Mouse (Mus musculus): Measurements from ENCODE around the gene E130114P18Rik. TPM values are rescaled to one million over a fixed set of nuclear protein-coding genes. Genes with fewer than 3 reads are reported as not detected.

E130114P18Rik gene
- total RNA-seq (2021) = 10 to 100 TPM in 1 of 2 experiments, 1 to 10 TPM in 1; 8.4 to 11.7 TPM
- long read RNA-seq, experiment 1, partial matches to known transcripts = 0 of 11 reads
- long read RNA-seq, experiment 1, other reads (novel, unspliced or antisense) = 3 of 11 reads
- long read RNA-seq, experiment 2, transcript E130114P18Rik-206 (3 exons, 1,018 nt) = major isoform, 9 of 15 reads
- long read RNA-seq, experiment 2, partial matches to known transcripts = 1 of 15 reads
- long read RNA-seq, experiment 2, other reads (novel, unspliced or antisense) = 3 of 15 reads

DNA sequence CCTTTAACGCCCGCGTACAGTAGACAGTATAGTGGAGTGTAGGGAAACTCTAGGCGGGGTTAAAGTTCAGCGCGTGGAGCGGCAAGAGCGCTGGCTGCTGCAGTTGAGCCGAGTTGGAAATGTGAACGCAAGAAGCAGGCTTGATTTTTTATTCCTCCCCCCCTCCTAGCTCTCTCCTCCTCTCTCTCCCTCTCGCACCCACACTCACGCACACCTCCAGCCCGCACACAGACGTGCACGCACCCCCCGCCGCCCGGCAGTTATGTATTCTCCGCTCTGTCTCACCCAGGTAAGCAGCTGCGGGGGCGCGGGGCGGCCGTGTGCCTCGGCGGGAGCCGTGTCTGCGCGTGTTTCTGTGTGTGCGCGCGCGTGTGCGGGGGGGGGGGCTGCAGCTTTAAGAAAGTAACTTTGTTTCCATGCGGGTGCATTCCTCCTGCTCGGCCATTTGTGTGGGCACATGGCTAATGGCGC lies at the start of gene E130114P18Rik:
Gene E130114P18Rik, minus strand, starts transcription at position 373 of the 471 bp plus-strand sequence.
- DNase-seq (ENCODE audit: low spot score in 2 of 2) = peak in 1 of 2 experiments; percentile 64

- DNase-seq (ENCODE audit: low spot score in 2 of 2) = no peak
Measured at GRCm38 (mm10) chr4:97827115-97827514, 49.2 kb upstream of the E130114P18Rik start.

DNA sequence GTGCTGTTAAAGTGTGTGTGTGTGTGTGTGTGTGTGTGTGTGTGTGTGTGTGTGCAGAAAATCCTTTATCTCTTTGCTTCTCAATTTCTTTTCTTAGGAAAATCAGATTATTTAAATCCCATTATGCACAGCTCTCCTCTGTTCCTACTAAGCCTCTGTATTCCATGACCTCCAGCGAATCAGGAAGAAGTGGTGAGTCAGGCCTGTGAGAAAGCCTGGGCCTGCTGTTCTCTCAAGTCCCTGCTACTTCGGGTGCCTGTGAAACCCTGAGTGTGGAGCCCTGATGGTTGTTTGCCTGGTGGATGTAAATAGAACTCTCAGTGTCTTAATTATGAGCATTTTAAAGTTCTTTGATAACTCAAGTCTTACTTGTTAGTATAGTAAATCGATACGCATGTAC lies 48.0 kb upstream of the E130114P18Rik start:
- DNase-seq (ENCODE audit: low spot score in 2 of 2) = no peak

DNA sequence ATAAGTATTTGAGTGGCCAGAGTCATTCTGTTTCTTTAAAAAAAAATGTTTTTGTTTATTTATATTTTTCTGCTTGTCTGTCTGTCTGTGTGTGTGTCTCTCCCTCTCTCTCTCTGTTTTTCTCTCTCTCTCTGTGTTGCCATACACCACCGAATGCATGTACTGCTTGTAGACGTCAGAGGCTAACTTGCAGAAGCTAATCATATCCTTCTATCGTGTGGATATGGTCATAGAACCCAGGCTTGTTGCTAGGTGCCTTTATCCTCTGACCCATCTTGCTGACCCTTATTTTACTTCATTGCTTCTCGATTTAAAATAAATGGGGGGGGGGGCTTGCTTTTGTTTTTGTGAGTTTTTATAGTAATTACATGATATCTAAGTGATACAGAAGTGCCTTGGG lies 47.6 kb upstream of the E130114P18Rik start:
- no peak for DNase-seq (ENCODE audit: low spot score in 2 of 2)

GRCm38 (mm10) chr4:97824451-97824850 lies 46.6 kb upstream of the E130114P18Rik start:
- DNase-seq (ENCODE audit: low spot score in 2 of 2) = no peak

GRCm38 (mm10) chr4:97823512-97823911 lies 45.6 kb upstream of the E130114P18Rik start:
- DNase-seq (ENCODE audit: low spot score in 2 of 2) = no peak

- DNase-seq (ENCODE audit: low spot score in 2 of 2) = no peak
Measured at GRCm38 (mm10) chr4:97821556-97822251, 43.8 kb upstream of the E130114P18Rik start.

DNA sequence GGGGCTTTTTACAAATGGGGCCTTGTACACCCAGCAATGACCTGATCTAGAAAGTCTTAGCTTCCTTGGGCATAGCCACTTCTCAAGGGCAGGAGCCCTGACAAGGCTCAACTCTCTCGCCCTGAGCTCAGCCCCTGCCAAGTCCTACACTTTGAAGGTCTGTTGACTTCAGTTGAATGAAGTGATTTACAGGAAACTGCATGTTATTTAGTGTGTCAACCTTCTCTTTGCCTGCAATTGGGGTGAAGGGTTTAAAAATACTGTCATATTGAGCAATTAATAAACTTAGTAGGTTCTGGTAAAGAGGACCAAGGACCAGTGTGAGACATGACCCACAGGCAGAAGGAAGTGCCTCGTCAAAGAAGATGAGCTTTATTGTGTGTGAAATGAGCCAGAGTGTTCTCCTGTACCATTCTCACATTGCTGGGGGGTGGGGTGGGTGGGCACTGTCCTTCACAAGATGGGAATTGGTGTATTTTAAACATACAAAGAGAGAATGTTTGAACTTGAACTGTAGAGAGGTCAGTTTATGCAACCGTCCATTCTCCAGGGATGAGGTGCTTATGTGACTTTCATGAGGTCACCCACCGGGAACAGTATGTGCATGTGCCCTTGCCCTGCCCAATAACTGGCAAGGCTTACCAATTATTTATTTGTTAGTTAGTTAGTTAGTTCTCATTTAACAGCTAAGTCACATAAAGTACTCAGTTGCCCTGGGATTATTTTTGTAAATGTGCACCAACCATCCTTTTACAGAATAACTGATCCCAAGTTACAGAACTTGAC lies 42.8 kb upstream of the E130114P18Rik start:
- no peak for DNase-seq (ENCODE audit: low spot score in 2 of 2)

- DNase-seq (ENCODE audit: low spot score in 2 of 2) = no peak
Measured at GRCm38 (mm10) chr4:97819101-97819500, 41.2 kb upstream of the E130114P18Rik start.

DNA sequence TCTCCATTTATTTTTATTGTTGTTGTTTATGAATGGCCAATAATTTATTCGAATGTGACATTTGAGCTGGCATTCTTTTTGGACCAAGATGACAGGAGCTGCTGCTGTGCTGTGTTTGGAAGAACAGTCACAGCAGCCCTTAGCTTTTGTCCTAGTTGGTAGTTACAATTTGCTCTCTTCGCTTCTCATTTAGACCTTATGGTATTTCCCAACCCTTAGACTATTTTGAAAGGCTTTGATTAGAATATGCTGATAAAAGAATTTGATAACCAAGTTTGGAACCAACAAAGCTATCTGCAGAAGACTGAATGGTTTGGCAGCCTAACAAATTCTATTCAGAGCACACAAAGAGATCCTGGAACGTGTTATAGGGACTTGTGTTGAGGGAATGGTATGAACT lies 40.6 kb upstream of the E130114P18Rik start:
- DNase-seq (ENCODE audit: low spot score in 2 of 2) = no peak

DNA sequence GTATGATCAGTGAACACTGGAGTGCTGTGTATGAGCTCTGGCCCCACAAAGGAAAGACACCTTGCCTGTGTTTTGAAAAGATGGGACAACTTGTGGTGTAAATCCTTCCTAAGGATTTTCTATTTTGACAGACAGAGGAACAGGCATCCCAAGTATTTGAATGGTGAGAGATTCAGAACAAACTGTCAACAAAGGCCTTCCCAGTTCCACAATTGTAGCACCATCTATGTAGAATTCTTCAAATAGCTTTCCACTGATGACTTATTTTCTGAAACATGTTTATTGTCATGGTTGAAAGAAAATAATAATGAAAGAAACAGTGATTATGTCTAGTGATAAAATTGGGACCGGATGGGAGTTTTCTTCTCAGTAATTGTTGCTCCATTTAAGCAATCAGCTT lies 39.9 kb upstream of the E130114P18Rik start:
- DNase-seq (ENCODE audit: low spot score in 2 of 2) = no peak

GRCm38 (mm10) chr4:97816753-97817152 lies 38.9 kb upstream of the E130114P18Rik start:
- DNase-seq (ENCODE audit: low spot score in 2 of 2) = no peak

DNA sequence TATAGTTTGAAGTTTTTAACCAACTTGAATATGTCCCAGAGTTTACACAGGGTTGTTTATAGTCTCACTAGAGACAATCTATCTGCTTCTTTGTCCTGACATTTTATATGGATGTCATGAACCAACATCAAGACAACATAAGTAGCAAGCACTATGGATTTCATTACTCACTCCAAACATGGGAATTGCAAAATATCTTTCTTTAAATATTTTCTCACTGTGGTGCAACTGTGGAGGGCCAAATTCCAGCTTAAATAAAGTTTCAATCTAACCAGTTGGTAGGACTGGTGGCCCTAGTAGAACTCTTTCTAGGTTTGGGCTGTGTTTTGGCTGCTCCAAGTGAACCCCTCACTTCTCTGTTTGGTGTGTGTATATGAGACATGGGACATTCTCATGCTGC lies 38.1 kb upstream of the E130114P18Rik start:
- DNase-seq (ENCODE audit: low spot score in 2 of 2) = no peak

- DNase-seq (ENCODE audit: low spot score in 2 of 2) = no peak
Measured at GRCm38 (mm10) chr4:97814515-97814914, 36.6 kb upstream of the E130114P18Rik start.

GRCm38 (mm10) chr4:97813996-97814395 lies 36.1 kb upstream of the E130114P18Rik start:
- DNase-seq (ENCODE audit: low spot score in 2 of 2) = no peak

GRCm38 (mm10) chr4:97813035-97813434 lies 35.2 kb upstream of the E130114P18Rik start:
- no peak for DNase-seq (ENCODE audit: low spot score in 2 of 2)

- DNase-seq (ENCODE audit: low spot score in 2 of 2) = no peak
Measured at GRCm38 (mm10) chr4:97810348-97810939, 32.6 kb upstream of the E130114P18Rik start.

DNA sequence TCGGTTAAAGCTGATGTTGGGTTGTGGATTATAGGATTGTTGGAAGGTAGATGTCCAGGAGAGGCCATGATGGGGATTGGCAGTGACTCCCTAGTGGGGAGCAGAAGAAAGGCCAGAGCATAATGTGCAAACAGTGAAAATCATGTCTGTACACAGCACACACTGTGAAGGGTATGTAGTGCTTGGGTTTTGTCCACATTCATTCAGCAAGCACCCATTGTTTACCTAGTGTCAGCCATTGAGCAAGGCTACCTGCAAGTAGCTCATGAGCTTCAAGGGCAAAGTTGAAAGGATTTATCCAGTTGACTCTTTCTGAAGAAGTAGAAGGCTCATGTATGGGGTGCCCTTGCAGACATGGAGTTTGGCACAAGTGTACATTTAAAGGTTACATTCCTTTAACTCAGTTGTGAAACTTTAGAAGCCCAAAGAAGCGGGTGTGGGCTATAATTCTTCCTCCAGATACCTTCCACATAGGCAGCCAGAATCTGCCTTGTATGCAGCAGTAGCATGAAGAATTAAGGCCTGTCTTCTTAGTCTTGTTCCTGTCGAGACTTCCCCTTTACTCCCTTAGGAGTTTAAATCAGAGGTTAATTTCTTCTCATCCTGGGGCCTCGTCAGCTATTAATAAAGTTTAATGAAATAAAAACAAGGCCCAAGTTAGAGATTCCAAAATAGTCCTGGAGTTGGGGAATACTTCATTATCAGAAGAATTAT lies 31.9 kb upstream of the E130114P18Rik start:
- no peak for DNase-seq (ENCODE audit: low spot score in 2 of 2)

- no peak for DNase-seq (ENCODE audit: low spot score in 2 of 2)
Measured at GRCm38 (mm10) chr4:97808885-97809284, 31.0 kb upstream of the E130114P18Rik start.

DNA sequence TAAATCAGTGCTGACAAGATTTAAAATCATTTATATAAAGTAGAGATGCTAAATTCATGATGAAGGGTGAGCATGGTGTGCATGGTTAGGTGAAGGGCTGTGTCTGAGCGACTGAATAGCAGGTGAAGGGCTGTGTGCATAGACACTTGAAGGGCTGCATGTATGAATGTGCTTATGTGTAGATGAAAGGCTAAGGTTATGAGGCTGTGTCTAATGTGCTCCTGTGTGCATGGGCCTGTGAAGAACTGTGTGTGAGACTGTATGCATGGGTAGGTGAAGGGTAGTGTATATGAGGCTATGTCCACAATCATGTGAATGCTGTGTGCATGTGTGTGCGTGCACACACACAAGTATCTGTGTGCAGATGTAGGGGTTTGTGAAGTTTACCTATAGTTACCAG lies 29.0 kb upstream of the E130114P18Rik start:
- no peak for DNase-seq (ENCODE audit: low spot score in 2 of 2)
